Mouse (Mus musculus): Measurements from ENCODE around the gene Xylt1.

DNA sequence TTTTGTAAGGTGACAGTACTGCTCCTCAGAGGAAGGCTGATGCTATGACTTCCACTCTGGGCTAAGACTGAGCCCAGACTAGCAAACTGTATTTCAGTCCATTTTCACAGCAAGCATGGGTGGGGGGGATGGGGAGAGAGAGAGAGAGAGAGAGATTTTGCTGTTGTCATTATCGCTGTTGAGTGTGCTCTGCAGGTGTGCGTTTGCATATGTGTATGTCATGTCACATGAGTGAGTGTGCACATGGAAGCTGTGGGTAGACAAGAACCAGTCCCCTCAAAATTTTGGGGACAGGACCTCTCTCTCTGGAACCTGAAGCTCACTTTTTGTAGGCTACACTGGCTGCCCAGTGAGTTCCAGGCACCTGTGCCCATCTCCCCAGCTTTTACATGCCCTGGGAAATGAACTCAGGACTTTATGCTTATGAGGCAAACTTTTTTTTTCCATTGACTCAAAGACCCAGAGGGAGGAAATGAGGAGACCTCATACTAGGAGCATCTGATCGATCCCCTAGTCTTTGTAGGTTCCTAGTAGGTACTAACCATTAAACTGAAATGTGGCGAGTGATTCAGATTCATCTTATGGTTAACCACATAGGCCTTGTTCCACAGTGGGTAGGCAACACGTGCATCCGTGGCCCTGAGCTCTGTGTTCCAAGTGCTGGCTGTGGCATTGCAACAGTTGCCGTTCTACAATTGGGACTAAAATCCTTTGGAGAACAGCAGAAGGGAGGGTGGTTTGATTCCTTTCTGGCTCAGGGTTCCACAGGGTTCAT lies 85.4 kb downstream of the Xylt1 start:
- TF ChIP-seq POLR2A (IDR thresholded peaks at IDR 0.05; ENCODE audit: control insufficient read depth, extremely low read depth, insufficient read depth, low read length, poor library complexity): no peak
- no peak for TF ChIP-seq CTCF (IDR thresholded peaks at IDR 0.05; ENCODE audit: borderline replicate concordance, control insufficient read depth, extremely low read depth, insufficient read depth, low read length, poor library complexity)

Data from thymus, adult 2 months (tissue).